Mouse (Mus musculus) olfactory bulb, adult 2 months (tissue): ENCODE results near the gene Sos2. TPM values are rescaled to one million over a fixed set of nuclear protein-coding genes. Genes with fewer than 3 reads are reported as not detected.

Source experiments
- H3K27ac ChIP-seq: fragments of 200-500 bp; 2 replicates; pipeline ENCODE4 v1.5.1; 2012; ENCODE audit warnings: low read depth, low read length; ENCODE audit not compliant: insufficient read depth
- H3K4me1 ChIP-seq: fragments of 200-500 bp; 2 replicates; pipeline ENCODE4 v1.6.1; 2012; ENCODE audit warnings: low read length; ENCODE audit not compliant: control insufficient read depth, insufficient read depth
- H3K4me3 ChIP-seq: fragments of 200-500 bp; 2 replicates; pipeline ENCODE4 v1.5.1; 2012; ENCODE audit warnings: mild to moderate bottlenecking, low read depth, low read length, moderate library complexity; ENCODE audit not compliant: insufficient read depth
- CTCF ChIP-seq: fragments of 200-500 bp; IDR thresholded peaks from 2 replicates; pipeline ENCODE4 v1.5.1; 2012; ENCODE audit warnings: low read depth, mild to moderate bottlenecking, low read length, moderate library complexity; ENCODE audit not compliant: insufficient read depth
- POLR2A ChIP-seq: fragments of 200-500 bp; IDR thresholded peaks from 2 replicates; pipeline ENCODE4 v1.6.1; 2012; ENCODE audit warnings: mild to moderate bottlenecking, low read depth, low read length, moderate library complexity; ENCODE audit not compliant: insufficient read depth
- WGBS: fragments of 180-500 bp; shearing (Covaris S2); methylation state at CpG from one replicate; pipeline ENCODE4 v1.1.7; 2018; 5-methylcytosine and 5-hydroxymethylcytosine counted together
- polyA plus RNA-seq: library from polyadenylated mRNA; stranded (reverse); fragments of >200 nt; gene quantifications from 2 replicates; pipeline ENCODE4 v1.2.4, GENCODE M21; 2012; ENCODE audit warnings: low replicate concordance; ENCODE audit not compliant: missing spikeins, insufficient read depth, insufficient read length

Sos2 gene
- polyA plus RNA-seq, 1 experiment = not detected

GRCm38 (mm10) chr12:69698352-69698751, 16.7 kb upstream of the Sos2 start:
- 87% methylated on average over 6 of the region's 6 CpGs for WGBS
- Histone ChIP-seq H3K27ac (no peak overlapping the region), H3K4me1 (no peaks in the 10 kb centered on the region), H3K4me3 (no peak overlapping the region)
- no peak for TF ChIP-seq POLR2A
- no peak for TF ChIP-seq CTCF

- WGBS = 79% methylated on average over 5 of the region's 5 CpGs
- Histone ChIP-seq H3K4me1 (no peaks in the 10 kb centered on the region), H3K27ac (no peak overlapping the region)
Measured at GRCm38 (mm10) chr12:69696746-69697145, 15.1 kb upstream of the Sos2 start.

GRCm38 (mm10) chr12:69693471-69693870, 11.8 kb upstream of the Sos2 start:
- no peak overlapping the region for H3K27ac ChIP-seq
- TF ChIP-seq CTCF = no peak
- TF ChIP-seq POLR2A = no peak
- H3K4me3 ChIP-seq = no peak overlapping the region
- H3K4me1 ChIP-seq = no peaks in the 10 kb centered on the region
- WGBS = 87% methylated on average over 17 of the region's 17 CpGs

More at GRCm38 (mm10) chr12:69696746-69697145, 15.1 kb upstream of the Sos2 start:
- no peak overlapping the region for H3K4me3 ChIP-seq
- no peak for TF ChIP-seq CTCF
- TF ChIP-seq POLR2A = no peak

- H3K4me3 ChIP-seq = no peak overlapping the region
- TF ChIP-seq POLR2A (no peak), CTCF (no peak)
- H3K27ac ChIP-seq = no peak overlapping the region
- H3K4me1 ChIP-seq = no peaks in the 10 kb centered on the region
- 97% methylated on average over 4 of the region's 4 CpGs for WGBS
Measured at GRCm38 (mm10) chr12:69690714-69691113, 9.1 kb upstream of the Sos2 start.

- H3K27ac ChIP-seq = no peak overlapping the region
- no peak overlapping the region for H3K4me3 ChIP-seq
- no peaks in the 10 kb centered on the region for H3K4me1 ChIP-seq
- no peak for TF ChIP-seq POLR2A
- TF ChIP-seq CTCF = no peak
Measured at GRCm38 (mm10) chr12:69689094-69689493, 7.4 kb upstream of the Sos2 start.

GRCm38 (mm10) chr12:69688368-69688767, 6.7 kb upstream of the Sos2 start:
- Histone ChIP-seq H3K4me1 (peaks cover 2% of the 10 kb centered on the region), H3K27ac (no peak overlapping the region), H3K4me3 (no peak overlapping the region)
- TF ChIP-seq POLR2A = no peak
- TF ChIP-seq CTCF = no peak
- 39% methylated on average over 2 of the region's 2 CpGs for WGBS

- Histone ChIP-seq H3K4me1 (peaks cover 4% of the 10 kb centered on the region), H3K4me3 (no peak overlapping the region), H3K27ac (peak overlapping the region; percentile 57; the same call in 1 of the 2 replicates)
- WGBS = 23% methylated on average over 10 of the region's 10 CpGs
- no peak for TF ChIP-seq POLR2A
- TF ChIP-seq CTCF = no peak
Measured at GRCm38 (mm10) chr12:69683537-69683936, 1.9 kb upstream of the Sos2 start.

- Histone ChIP-seq H3K4me1 (peaks cover 7% of the 10 kb centered on the region), H3K27ac (no peak overlapping the region), H3K4me3 (no peak overlapping the region)
- TF ChIP-seq CTCF (no peak), POLR2A (no peak)
- WGBS = 48% methylated on average over 14 of the region's 14 CpGs
Measured at GRCm38 (mm10) chr12:69682788-69683419, 1.3 kb upstream of the Sos2 start.

GRCm38 (mm10) chr12:69682065-69682787, 574 bp upstream of the Sos2 start:
- Histone ChIP-seq H3K4me3 (peak overlapping the region; percentile 85), H3K4me1 (peaks cover 7% of the 10 kb centered on the region), H3K27ac (peak overlapping the region; percentile 47)
- WGBS = 5% methylated on average over 54 of the region's 54 CpGs
- TF ChIP-seq CTCF (no peak), POLR2A (no peak; the same call in 1 of the 2 replicates)
